Mouse (Mus musculus) spleen, adult 2 months (tissue): ENCODE results near the gene Sorbs2. TPM values are rescaled to one million over a fixed set of nuclear protein-coding genes. Genes with fewer than 3 reads are reported as not detected.

Experiments used
- DNase-seq, 2 experiments: peaks; one replicate each; pipeline versions ENCODE4 v3.0.0 to v3.0.0-alpha.2; 2012 to 2021; ENCODE audit warnings: low spot score in 2 of 2, low read depth in 1 of 2
- H3K27ac ChIP-seq: fragments of 200-500 bp; 2 replicates; pipeline ENCODE4 v1.5.1; 2012; ENCODE audit warnings: low read length, inconsistent platforms; ENCODE audit not compliant: insufficient read depth
- H3K27me3 ChIP-seq: fragments of 200-500 bp; 2 replicates; pipeline ENCODE4 v1.6.1; 2012; ENCODE audit warnings: mild to moderate bottlenecking, moderate library complexity, low read length, inconsistent platforms; ENCODE audit not compliant: control insufficient read depth, insufficient read depth
- H3K36me3 ChIP-seq: fragments of 200-500 bp; 2 replicates; pipeline ENCODE4 v1.6.1; 2012; ENCODE audit warnings: mild to moderate bottlenecking, low read length, inconsistent platforms; ENCODE audit not compliant: control insufficient read depth, insufficient read depth
- H3K4me1 ChIP-seq: fragments of 200-500 bp; 2 replicates; pipeline ENCODE4 v1.6.1; 2011; ENCODE audit warnings: inconsistent platforms; ENCODE audit not compliant: control insufficient read depth, insufficient read depth, insufficient read length
- H3K4me3 ChIP-seq: fragments of 200-500 bp; 2 replicates; pipeline ENCODE4 v1.5.1; 2011; ENCODE audit warnings: mild to moderate bottlenecking, inconsistent platforms; ENCODE audit not compliant: insufficient read depth, insufficient read length; ENCODE audit errors: extremely low read depth
- CTCF ChIP-seq: fragments of 200-500 bp; IDR thresholded peaks from 2 replicates; pipeline ENCODE4 v1.5.1; 2011; ENCODE audit warnings: mild to moderate bottlenecking, inconsistent platforms; ENCODE audit not compliant: insufficient read depth, insufficient read length, insufficient replicate concordance; ENCODE audit errors: extremely low read depth
- POLR2A ChIP-seq: fragments of 200-500 bp; IDR thresholded peaks from 2 replicates; pipeline ENCODE4 v1.6.1; 2011; ENCODE audit warnings: low read depth, low read length, inconsistent platforms
- WGBS: fragments of 180-500 bp; shearing (Covaris S2); methylation state at CpG from one replicate; pipeline ENCODE4 v1.1.7; 2018; 5-methylcytosine and 5-hydroxymethylcytosine counted together
- polyA plus RNA-seq: library from polyadenylated mRNA; depleted of rRNA; stranded (reverse); fragments of >200 nt; gene quantifications from 2 replicates; pipeline ENCODE4 v1.2.3, GENCODE M21; 2012

Sorbs2 gene
- polyA plus RNA-seq, 1 experiment = 25.4 TPM

DNA sequence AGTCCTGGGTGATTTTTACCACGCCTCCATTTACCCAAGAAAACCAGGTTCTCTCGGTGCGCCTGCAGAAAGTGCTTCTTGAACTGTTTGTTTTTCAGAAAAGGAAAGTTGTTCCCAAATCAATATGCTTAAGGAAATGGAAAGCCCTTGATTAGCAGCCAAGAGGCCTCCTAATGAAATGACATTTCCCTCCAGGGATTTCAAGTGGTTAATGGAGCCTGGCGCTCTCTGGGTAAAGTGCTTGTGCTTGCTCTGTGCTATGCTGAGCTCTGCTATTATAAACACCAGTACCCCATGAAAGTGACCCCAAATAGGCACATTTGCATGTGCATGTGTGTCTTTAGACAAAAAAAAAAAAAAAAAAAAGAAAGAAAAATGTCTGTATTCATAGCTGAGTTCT, 84.3 kb downstream of the Sorbs2 start:
- no peaks in the 10 kb centered on the region for H3K27me3 ChIP-seq
- TF ChIP-seq CTCF = no peak
- no peak for TF ChIP-seq POLR2A
- no peak overlapping the region for H3K27ac ChIP-seq
- DNase-seq = no peak
- 91% methylated on average over 4 of the region's 4 CpGs for WGBS
- no peak overlapping the region for H3K4me3 ChIP-seq
- no peaks in the 10 kb centered on the region for H3K36me3 ChIP-seq
- H3K4me1 ChIP-seq = no peaks in the 10 kb centered on the region

DNA sequence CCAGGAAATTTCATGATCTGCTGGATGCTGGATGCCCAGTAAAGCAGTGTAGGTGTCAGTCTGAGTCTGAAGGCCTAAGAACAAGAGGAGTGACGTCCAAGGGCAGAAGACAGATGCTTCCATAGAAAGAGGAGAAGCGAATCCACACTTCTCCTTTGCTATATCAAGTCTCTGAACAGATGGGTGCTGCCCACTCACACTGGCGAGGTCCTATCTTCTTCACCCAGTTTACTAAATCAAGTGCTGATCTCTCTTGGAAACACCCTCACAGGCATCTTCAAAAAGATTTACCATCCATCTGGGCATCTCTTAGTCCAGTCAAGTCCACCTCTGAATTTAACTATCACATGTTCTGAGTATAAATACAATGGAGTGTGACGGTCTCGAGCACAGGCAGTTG, 86.1 kb downstream of the Sorbs2 start:
- H3K4me1 ChIP-seq = no peaks in the 10 kb centered on the region
- 85% methylated on average over 5 of the region's 5 CpGs for WGBS
- TF ChIP-seq CTCF = no peak
- TF ChIP-seq POLR2A = no peak
- no peaks in the 10 kb centered on the region for H3K27me3 ChIP-seq
- DNase-seq = no peak
- no peaks in the 10 kb centered on the region for H3K36me3 ChIP-seq
- no peak overlapping the region for H3K4me3 ChIP-seq
- H3K27ac ChIP-seq = no peak overlapping the region

DNA sequence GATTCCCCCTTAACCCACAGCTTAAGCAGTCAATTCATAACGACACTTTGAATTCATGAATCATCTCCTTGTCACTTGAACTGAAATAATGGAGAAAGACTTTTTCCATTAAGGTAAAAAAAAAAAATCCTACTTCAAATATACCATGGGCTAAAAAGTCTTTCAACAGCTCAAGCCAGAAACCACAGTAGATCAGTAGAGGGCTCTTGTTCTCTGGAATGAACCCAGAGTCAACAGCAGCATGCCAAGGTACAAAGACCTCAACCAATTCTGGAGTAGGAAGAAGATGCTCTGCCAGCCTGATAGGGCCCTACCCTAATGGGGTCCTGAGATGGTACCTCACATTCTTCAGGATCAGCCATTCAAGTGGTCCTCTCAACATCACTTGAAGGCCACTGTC, 88.4 kb downstream of the Sorbs2 start:
- WGBS = 90% methylated on average over 1 of the region's 1 CpGs
- H3K4me1 ChIP-seq = no peaks in the 10 kb centered on the region
- H3K27me3 ChIP-seq = no peaks in the 10 kb centered on the region
- no peak overlapping the region for H3K4me3 ChIP-seq
- DNase-seq = no peak
- H3K27ac ChIP-seq = no peak overlapping the region
- TF ChIP-seq POLR2A (no peak), CTCF (no peak)
- H3K36me3 ChIP-seq = no peaks in the 10 kb centered on the region

DNA sequence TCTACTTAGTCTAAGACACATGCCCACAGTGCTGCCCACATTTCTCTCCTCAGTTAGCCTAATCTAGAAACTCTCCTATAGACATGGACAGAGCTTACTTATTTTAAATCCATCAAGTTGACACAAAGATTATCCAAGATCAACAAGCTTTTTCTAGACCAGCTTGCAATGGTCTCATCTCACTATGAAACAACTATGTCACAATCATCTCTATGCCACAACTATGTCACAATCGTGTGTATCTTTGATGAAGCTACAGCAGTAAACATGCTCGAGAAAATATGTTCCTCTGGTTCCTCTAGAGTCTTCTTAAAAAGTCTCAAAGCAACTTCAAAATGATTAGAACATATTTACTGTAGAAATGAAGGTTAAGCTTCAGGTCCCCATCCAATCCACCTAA, 89.0 kb downstream of the Sorbs2 start:
- WGBS = 82% methylated on average over 2 of the region's 2 CpGs
- TF ChIP-seq CTCF (no peak), POLR2A (no peak)
- no peaks in the 10 kb centered on the region for H3K36me3 ChIP-seq
- no peak for DNase-seq
- H3K4me3 ChIP-seq = no peak overlapping the region
- no peaks in the 10 kb centered on the region for H3K27me3 ChIP-seq
- H3K4me1 ChIP-seq = no peaks in the 10 kb centered on the region
- no peak overlapping the region for H3K27ac ChIP-seq

DNA sequence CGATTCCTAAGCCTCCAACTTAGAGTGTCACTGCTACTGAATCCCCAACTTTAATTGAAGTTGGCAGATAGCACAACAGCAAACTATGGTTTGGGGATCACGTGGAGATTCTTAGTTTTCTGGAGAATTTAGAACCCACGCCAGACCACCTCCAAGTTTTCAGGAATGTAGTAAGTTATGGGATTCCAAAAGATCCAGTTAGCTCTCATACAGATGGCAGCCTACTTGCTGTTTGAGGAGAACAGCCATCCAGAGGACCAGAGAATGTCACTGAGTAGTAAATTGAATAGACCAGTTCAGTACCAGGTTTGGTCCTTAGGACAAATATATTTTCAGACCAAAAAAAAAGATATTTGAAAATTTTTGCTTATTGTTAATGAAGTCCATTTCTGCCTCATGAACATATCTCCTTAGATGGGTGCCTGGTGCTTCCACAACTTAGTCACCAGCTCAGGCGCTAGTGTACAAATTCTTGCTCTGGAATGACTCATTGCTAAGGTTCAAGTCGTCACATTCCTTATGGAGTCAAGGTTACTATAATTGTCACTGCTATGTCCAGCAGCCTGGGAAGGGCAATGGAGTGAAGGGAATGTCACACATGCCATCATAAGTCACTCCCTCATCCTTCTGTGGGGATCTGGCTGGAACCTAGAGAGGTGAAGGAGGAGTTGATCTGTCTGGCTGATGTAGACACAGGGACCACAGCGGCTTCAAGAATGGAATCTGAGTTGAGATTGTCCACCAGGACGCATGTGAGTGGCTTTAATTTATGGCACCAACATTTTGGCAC, 90.2 kb downstream of the Sorbs2 start:
- Histone ChIP-seq H3K4me1 (no peaks in the 10 kb centered on the region), H3K36me3 (no peaks in the 10 kb centered on the region), H3K27ac (no peak overlapping the region), H3K4me3 (no peak overlapping the region), H3K27me3 (no peaks in the 10 kb centered on the region)
- DNase-seq = no peak
- TF ChIP-seq CTCF = no peak
- no peak for TF ChIP-seq POLR2A
- 87% methylated on average over 7 of the region's 7 CpGs for WGBS

DNA sequence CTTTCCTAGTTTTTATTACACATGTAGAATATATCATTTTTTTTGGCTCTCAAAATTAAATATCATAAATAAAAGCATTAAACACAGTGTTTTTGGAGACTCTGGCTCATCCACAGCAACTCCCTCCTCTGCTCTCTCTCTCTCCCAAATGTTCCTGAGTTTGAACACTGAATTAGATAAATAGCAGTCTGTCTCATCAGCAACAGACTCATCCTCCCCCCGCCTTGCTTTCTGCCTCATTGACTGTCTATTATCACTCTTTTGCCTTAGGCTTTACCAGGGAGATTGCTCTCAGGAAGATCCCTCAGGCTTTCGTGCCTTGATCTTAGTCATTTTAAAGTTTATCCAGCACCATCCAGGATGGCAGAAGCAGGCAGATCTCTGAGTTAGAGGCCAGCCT, 91.3 kb downstream of the Sorbs2 start:
- Histone ChIP-seq H3K27ac (no peak overlapping the region), H3K27me3 (no peaks in the 10 kb centered on the region), H3K4me1 (no peaks in the 10 kb centered on the region), H3K36me3 (no peaks in the 10 kb centered on the region), H3K4me3 (no peak overlapping the region)
- WGBS = 86% methylated on average over 2 of the region's 2 CpGs
- no peak for DNase-seq
- TF ChIP-seq CTCF = no peak
- TF ChIP-seq POLR2A = no peak

DNA sequence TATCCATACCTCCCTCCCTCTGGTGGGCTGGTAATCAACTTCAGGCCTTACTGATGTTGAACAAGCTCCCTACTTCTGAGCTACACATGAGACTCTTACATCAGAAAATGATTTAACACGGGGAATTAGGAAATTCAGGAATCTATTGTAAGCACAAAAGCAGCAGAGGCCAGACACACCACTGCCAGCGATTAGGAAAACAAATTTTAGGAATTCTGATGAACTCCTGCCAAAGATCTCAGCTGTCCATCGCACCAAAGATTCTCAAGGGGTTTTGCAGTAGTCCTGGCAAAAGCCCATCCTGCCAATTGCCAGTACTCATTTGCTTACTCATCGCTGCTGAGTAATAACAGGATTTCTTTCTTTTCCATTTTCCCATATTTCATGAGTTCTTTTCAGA, 94.4 kb downstream of the Sorbs2 start:
- Histone ChIP-seq H3K27me3 (no peaks in the 10 kb centered on the region), H3K4me1 (no peaks in the 10 kb centered on the region), H3K4me3 (no peak overlapping the region), H3K36me3 (no peaks in the 10 kb centered on the region), H3K27ac (no peak overlapping the region)
- 74% methylated on average over 4 of the region's 4 CpGs for WGBS
- TF ChIP-seq POLR2A (no peak), CTCF (no peak)
- DNase-seq = no peak
